Mouse (Mus musculus): ENCODE measurements around the gene Nob1. TPM values are rescaled to one million over a fixed set of nuclear protein-coding genes. Genes with fewer than 3 reads are reported as not detected.
A peak's percentile ranks its signal among the peaks of the same experiment; 100 is the strongest.

Gene Nob1
- polyA plus RNA-seq, 1 experiment = 60.8 TPM

DNA sequence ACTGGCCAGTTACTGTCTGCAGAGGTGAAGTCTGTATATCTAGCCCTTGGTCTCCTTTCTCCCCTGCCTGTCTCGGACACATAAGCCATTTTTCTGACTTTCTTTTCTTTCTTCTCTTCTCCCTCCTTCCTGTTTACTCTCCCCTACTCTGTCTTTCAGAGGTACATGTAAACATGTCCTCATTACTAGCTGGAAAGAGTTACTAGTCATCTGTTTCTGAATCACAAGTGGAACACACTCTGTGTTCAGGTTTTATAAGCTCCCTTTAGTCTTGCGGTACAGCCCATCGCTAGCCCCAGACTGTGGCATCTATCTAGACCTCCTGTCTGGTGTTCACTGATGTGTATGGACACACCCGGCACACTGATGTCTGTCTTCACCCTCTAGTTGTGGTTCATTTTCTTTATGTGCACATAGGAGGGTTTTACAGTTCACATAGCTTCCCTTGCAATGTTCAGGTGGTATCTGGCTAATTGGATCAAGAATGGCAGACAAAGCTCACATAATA is 23.6 kb upstream of the Nob1 start:
- 73% methylated on average over 4 of the region's 4 CpGs for WGBS
- no peak overlapping the region for H3K4me3 ChIP-seq (replicated peaks; ENCODE audit: insufficient read depth, low read depth, low read length)

DNA sequence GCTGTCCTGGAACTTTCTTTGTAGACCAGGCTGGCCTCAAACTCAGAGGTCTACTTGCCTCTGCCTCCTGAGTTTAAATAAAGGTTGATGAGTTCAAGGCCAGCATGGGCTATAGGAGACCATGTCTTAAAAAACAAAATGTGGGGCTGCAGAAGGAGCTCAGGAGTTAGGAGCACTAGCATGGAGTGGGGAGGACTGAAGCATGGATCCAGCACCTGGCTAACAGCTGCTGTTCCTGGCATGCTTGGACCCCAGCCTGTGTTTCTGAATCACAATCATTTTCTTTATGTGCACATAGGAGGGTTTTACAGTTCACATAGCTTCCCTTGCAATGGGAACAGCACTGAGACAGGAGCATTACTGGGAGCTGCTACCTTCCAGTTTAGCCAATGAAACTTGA is 22.9 kb upstream of the Nob1 start:
- DNase-seq = no peak
- TF ChIP-seq POLR2A (IDR thresholded peaks at IDR 0.05; ENCODE audit: borderline replicate concordance, insufficient read depth, low read length) (no peak), CTCF (IDR thresholded peaks at IDR 0.05; ENCODE audit: borderline replicate concordance, insufficient read depth, low read depth, low read length) (no peak)
- H3K27me3 ChIP-seq (ENCODE audit: control insufficient read depth, insufficient read depth, low read length) = no peaks in the 10 kb centered on the region
- H3K27ac ChIP-seq (ENCODE audit: insufficient read depth, low read length) = no peak overlapping the region
- H3K4me1 ChIP-seq (ENCODE audit: control insufficient read depth, insufficient read depth, low read length) = no peaks in the 10 kb centered on the region; the same call in 1 of the 2 replicates
- H3K4me3 ChIP-seq (replicated peaks; ENCODE audit: insufficient read depth, low read depth, low read length) = no peak overlapping the region

More for the DNA sequence above, 23.6 kb upstream of the Nob1 start:
- no peak overlapping the region for H3K27ac ChIP-seq (ENCODE audit: insufficient read depth, low read length)
- TF ChIP-seq POLR2A (IDR thresholded peaks at IDR 0.05; ENCODE audit: borderline replicate concordance, insufficient read depth, low read length) (no peak), CTCF (IDR thresholded peaks at IDR 0.05; ENCODE audit: borderline replicate concordance, insufficient read depth, low read depth, low read length) (no peak)
- DNase-seq = no peak
- H3K4me1 ChIP-seq (ENCODE audit: control insufficient read depth, insufficient read depth, low read length) = no peaks in the 10 kb centered on the region; the same call in 1 of the 2 replicates
- no peaks in the 10 kb centered on the region for H3K27me3 ChIP-seq (ENCODE audit: control insufficient read depth, insufficient read depth, low read length)

DNA sequence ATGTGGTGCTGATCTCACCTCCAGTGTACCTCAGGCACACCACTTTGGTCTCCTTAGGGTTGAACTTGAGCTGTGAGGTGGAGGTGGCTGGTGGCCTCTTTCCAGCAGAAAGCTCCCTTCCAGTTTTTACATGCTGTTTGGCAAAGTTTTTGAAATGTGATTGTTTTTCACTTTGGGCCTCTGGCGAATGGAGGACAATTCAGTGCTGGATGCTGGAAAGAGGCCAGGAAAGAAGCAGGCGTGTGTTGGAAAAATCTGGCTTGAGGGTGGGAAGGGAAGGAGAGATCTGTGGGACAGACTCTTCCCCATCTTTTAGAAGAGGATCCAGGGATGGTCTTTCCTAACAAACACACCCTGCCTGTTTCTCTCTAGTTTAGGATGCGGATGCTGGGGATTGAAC is 19.8 kb upstream of the Nob1 start:
- no peak for DNase-seq

DNA sequence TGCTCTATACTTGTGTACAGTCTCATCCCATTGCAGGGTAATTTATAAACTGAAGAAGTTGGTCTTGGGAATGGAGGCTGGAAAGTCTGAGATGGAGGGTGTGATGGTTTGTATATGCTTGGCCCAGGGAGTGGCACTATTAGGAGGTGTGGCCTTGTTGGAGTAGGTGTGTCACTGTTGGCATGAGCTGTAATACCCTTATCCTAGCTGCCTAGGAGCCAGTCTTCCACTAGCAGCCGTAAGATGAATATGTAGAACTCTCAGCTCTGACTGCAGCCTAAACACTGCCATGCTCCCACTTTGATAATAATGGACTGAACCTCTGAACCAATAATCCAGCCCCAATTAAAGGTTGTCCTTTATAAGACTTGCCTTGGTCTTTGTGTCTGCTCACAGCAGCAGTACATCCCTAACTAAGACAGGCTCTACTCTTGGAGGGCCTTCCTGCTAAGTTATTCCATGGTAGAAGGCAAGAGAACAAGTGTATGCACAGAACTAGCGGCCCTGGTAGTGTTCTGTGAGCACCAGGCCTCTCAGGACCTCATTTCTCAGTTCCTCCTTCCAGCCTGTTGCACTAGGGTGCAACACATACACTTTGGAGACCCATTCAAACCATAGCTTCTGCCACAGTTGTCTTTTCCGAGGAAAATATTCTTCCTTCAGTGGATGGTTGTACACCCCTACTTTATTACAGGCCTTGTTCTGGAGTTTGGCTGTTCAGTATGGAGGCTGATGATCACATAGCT is 15.2 kb upstream of the Nob1 start:
- no peak for DNase-seq
- H3K27ac ChIP-seq (ENCODE audit: insufficient read depth, low read length) = no peak overlapping the region
- TF ChIP-seq CTCF (IDR thresholded peaks at IDR 0.05; ENCODE audit: borderline replicate concordance, insufficient read depth, low read depth, low read length) (no peak), POLR2A (IDR thresholded peaks at IDR 0.05; ENCODE audit: borderline replicate concordance, insufficient read depth, low read length) (no peak)
- H3K4me1 ChIP-seq (ENCODE audit: control insufficient read depth, insufficient read depth, low read length) = peaks cover 4% of the 10 kb centered on the region
- WGBS = 90% methylated on average over 3 of the region's 3 CpGs
- no peaks in the 10 kb centered on the region for H3K27me3 ChIP-seq (ENCODE audit: control insufficient read depth, insufficient read depth, low read length)
- no peak overlapping the region for H3K4me3 ChIP-seq (replicated peaks; ENCODE audit: insufficient read depth, low read depth, low read length)

More for the DNA sequence above, 19.8 kb upstream of the Nob1 start:
- Histone ChIP-seq H3K27ac (ENCODE audit: insufficient read depth, low read length) (no peak overlapping the region), H3K27me3 (ENCODE audit: control insufficient read depth, insufficient read depth, low read length) (no peaks in the 10 kb centered on the region), H3K4me3 (replicated peaks; ENCODE audit: insufficient read depth, low read depth, low read length) (no peak overlapping the region), H3K4me1 (ENCODE audit: control insufficient read depth, insufficient read depth, low read length) (no peaks in the 10 kb centered on the region; the same call in 1 of the 2 replicates)
- 36% methylated on average over 3 of the region's 3 CpGs for WGBS
- TF ChIP-seq CTCF (IDR thresholded peaks at IDR 0.05; ENCODE audit: borderline replicate concordance, insufficient read depth, low read depth, low read length) = no peak
- TF ChIP-seq POLR2A (IDR thresholded peaks at IDR 0.05; ENCODE audit: borderline replicate concordance, insufficient read depth, low read length) = no peak

DNA sequence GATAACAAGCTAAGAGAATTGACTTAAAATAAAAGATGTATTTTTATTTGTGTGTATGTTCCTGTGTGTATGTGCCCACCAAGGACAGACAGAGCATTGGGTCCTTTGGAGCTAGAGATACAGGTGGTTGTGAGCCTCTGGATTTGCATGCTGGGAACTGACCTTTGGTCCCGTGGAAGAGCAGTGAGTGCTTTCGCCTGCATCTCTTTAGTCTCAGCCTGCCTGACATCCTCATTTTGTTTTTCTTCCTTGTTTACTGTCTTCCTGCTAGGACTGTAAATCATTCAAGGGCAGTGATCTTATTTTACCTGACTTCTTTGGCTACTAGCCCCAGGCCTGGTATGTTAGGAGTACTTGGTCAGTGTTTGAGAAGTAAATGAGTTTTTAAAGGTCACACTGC is 12.9 kb upstream of the Nob1 start:
- DNase-seq = no peak
- Histone ChIP-seq H3K27ac (ENCODE audit: insufficient read depth, low read length) (no peak overlapping the region), H3K4me3 (replicated peaks; ENCODE audit: insufficient read depth, low read depth, low read length) (no peak overlapping the region), H3K4me1 (ENCODE audit: control insufficient read depth, insufficient read depth, low read length) (peaks cover 4% of the 10 kb centered on the region), H3K27me3 (ENCODE audit: control insufficient read depth, insufficient read depth, low read length) (no peaks in the 10 kb centered on the region)
- no peak for TF ChIP-seq POLR2A (IDR thresholded peaks at IDR 0.05; ENCODE audit: borderline replicate concordance, insufficient read depth, low read length)
- no peak for TF ChIP-seq CTCF (IDR thresholded peaks at IDR 0.05; ENCODE audit: borderline replicate concordance, insufficient read depth, low read depth, low read length)
- WGBS = 75% methylated on average over 2 of the region's 2 CpGs

DNA sequence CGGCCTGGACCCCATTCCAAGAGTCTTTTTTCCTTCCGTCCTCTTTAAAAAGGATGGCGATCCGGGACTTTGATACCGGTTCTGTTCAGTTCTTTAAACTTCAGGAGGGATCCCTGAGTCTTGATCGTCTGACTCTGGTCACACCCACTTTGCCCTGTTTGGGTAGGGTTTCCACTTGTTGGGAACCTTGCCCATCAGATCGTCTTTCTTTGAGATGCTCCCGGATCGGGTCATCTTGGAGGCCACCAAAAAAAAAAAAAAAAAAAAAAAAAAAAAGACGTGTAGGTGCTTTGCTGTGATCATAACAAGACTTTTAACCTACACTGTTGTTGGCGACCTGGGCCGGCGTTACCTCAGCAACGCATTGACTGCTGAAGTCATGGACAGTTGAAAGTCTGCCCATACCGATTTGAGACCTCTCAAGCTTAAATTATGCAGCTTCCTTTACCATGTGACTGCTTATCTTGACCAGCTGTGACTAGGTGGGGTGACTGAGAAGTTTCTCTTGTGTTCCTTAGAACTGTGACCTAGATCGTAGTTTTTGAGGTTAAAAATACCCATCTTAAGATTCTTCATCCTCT is 12.1 kb upstream of the Nob1 start:
- WGBS = 5% methylated on average over 16 of the region's 16 CpGs
- no peak for DNase-seq
- TF ChIP-seq POLR2A (IDR thresholded peaks at IDR 0.05; ENCODE audit: borderline replicate concordance, insufficient read depth, low read length) (no peak), CTCF (IDR thresholded peaks at IDR 0.05; ENCODE audit: borderline replicate concordance, insufficient read depth, low read depth, low read length) (no peak)
- no peaks in the 10 kb centered on the region for H3K27me3 ChIP-seq (ENCODE audit: control insufficient read depth, insufficient read depth, low read length)
- peaks cover 4% of the 10 kb centered on the region for H3K4me1 ChIP-seq (ENCODE audit: control insufficient read depth, insufficient read depth, low read length)
- H3K4me3 ChIP-seq (replicated peaks; ENCODE audit: insufficient read depth, low read depth, low read length) = peak overlapping the region; percentile 92
- H3K27ac ChIP-seq (ENCODE audit: insufficient read depth, low read length) = no peak overlapping the region; the same call in 1 of the 2 replicates

DNA sequence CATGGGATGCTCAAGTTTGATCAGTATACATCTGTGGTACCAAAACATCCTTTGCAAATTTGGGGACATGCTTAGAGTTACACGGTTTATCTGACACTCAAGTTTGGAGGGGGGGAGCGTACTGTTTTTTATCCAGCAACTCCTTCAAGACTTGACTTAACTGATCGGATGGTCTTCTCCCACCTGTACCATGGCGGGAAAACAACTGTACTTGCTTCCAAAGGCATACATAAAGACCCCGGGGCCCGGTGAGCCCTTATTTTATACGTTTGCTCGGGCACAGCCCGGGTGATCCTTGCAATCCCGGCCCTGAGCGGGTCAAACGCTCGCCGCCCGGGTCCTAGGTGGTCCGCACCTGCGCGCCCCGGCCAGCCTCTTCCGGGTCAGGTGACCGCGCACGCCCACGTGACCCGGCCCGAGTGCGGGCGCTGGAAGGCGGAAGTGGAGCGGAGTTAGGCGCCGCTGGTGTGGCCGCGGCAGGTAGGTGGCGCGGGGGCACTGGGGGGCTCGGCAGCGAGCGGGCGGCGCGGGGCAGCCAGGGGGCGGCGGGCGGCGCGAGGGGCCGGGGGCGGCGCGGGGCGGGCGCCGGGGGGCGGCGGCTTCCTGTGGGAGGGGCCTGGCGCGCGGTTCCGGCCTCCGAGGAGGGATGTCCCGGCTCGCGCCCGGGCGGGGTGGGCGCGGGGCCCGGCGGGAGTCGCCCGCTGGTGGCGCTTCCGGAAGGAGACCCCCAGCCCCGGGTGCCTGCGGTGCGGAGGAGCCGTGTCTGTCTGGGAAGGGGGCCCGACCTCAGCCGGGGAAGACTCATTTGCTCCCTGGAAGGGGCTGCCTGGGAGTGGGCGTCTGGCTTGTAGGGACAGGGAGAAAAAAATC is 11.3 kb upstream of the Nob1 start, which contains the start of gene Wwp2:
Gene Wwp2 (plus strand): TSS at position 404 of the 870 bp plus-strand sequence.
- no peaks in the 10 kb centered on the region for H3K27me3 ChIP-seq (ENCODE audit: control insufficient read depth, insufficient read depth, low read length)
- WGBS = under 1% methylated on average over 66 of the region's 81 CpGs
- H3K4me3 ChIP-seq (replicated peaks; ENCODE audit: insufficient read depth, low read depth, low read length) = peak within 1 kb of the TSS; percentile 92
- H3K4me1 ChIP-seq (ENCODE audit: control insufficient read depth, insufficient read depth, low read length) = peaks cover 4% of the 10 kb centered on the region
- TF ChIP-seq CTCF (IDR thresholded peaks at IDR 0.05; ENCODE audit: borderline replicate concordance, insufficient read depth, low read depth, low read length) = no peak
- TF ChIP-seq POLR2A (IDR thresholded peaks at IDR 0.05; ENCODE audit: borderline replicate concordance, insufficient read depth, low read length) = peak; percentile 77
- H3K27ac ChIP-seq (ENCODE audit: insufficient read depth, low read length) = peak within 1 kb of the TSS; percentile 29; the same call in 1 of the 2 replicates
- DNase-seq = peak; percentile 79 to 81
